Mouse (Mus musculus): ENCODE measurements at regions not wholly inside any gene's neighbourhood (a gene's known extent, or its start where the extent isn't known, plus 50 kb on each side); places are given as distances from the start of the nearest gene placed in this dataset.

GRCm38 (mm10) chr2:137966460-137967076 is 289.8 kb upstream of the Btbd3 start:
- H3K27ac ChIP-seq: peak overlapping the region; percentile 37; the same call in 1 of the 2 replicates
- peak overlapping the region; percentile 13; the same call in 1 of the 2 replicates for H3K9ac ChIP-seq
- 27% methylated on average over 10 of the region's 10 CpGs for WGBS
- H3K4me2 ChIP-seq: peak overlapping the region; percentile 35
- H3K4me3 ChIP-seq: no peak overlapping the region
- peak; percentile 68; the same call in 1 of the 2 replicates for ATAC-seq (ENCODE audit: low FRiP score)
- H3K9me3 ChIP-seq: no peaks in the 10 kb centered on the region
- no peaks in the 10 kb centered on the region for H3K36me3 ChIP-seq
- H3K4me1 ChIP-seq (replicated peaks): peaks cover 4% of the 10 kb centered on the region; the same call in 1 of the 2 replicates
- H3K27me3 ChIP-seq: no peaks in the 10 kb centered on the region

DNA sequence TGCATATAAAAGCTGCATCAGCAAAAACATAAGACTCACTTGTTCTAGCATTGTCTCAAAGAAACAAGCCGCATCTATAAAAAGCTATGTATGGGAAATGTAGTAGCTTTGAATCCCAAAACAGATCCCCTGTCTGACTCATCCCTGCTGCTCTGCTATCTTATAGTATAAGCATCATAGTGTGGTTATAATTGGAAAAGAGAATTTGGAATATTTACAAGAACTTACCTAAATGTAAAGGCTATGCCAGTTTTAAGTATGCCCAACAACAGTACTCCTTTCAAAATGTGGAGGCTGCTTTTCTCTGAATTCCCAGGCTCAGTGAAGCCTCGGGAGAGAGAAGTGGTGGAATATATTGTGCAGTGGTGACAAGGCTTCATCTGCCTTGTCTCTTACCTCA is 301.5 kb upstream of the Btbd3 start:
- Histone ChIP-seq H3K27ac (no peak overlapping the region), H3K9ac (no peak overlapping the region), H3K27me3 (no peaks in the 10 kb centered on the region), H3K4me1 (replicated peaks) (no peaks in the 10 kb centered on the region), H3K9me3 (no peaks in the 10 kb centered on the region), H3K36me3 (no peaks in the 10 kb centered on the region), H3K4me2 (no peak overlapping the region), H3K4me3 (no peak overlapping the region)
- ATAC-seq (ENCODE audit: low FRiP score): no peak
- WGBS: 91% methylated on average over 2 of the region's 2 CpGs

- Histone ChIP-seq H3K4me3 (no peak overlapping the region), H3K9me3 (no peaks in the 10 kb centered on the region), H3K9ac (no peak overlapping the region), H3K4me1 (replicated peaks) (no peaks in the 10 kb centered on the region), H3K27ac (no peak overlapping the region), H3K36me3 (no peaks in the 10 kb centered on the region), H3K4me2 (no peak overlapping the region), H3K27me3 (no peaks in the 10 kb centered on the region)
- WGBS: 66% methylated on average over 2 of the region's 2 CpGs
- no peak for ATAC-seq (ENCODE audit: low FRiP score)
Measured at GRCm38 (mm10) chr2:137953144-137953543, 303.2 kb upstream of the Btbd3 start.

- H3K36me3 ChIP-seq: no peaks in the 10 kb centered on the region
- ATAC-seq (ENCODE audit: low FRiP score): no peak
- H3K27ac ChIP-seq: no peak overlapping the region
- WGBS: 89% methylated on average over 3 of the region's 3 CpGs
- H3K27me3 ChIP-seq: no peaks in the 10 kb centered on the region
- H3K9me3 ChIP-seq: no peaks in the 10 kb centered on the region
- no peaks in the 10 kb centered on the region for H3K4me1 ChIP-seq (replicated peaks)
- no peak overlapping the region for H3K4me3 ChIP-seq
- H3K4me2 ChIP-seq: no peak overlapping the region
- H3K9ac ChIP-seq: no peak overlapping the region
Measured at GRCm38 (mm10) chr2:137951942-137952341, 304.4 kb upstream of the Btbd3 start.

DNA sequence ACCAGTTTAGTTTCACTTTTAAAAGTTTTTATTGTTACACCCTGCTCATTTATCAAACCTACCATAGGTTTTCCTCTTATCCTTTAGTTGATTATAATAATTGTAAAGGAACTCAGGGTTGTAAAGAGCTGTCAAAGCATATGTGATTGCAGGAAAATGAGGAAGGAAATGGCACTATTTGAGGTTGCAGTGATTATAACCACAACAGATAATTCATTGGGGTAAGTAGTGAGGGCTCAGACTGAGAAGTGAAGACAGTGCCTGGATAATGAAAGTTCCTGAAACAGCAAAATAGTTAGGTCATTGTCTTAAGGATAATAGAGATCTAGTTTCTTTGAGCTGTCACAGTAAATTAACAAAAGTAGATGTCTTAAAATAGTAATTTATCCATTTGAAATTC is 305.4 kb upstream of the Btbd3 start:
- Histone ChIP-seq H3K4me2 (no peak overlapping the region), H3K9me3 (no peaks in the 10 kb centered on the region), H3K9ac (no peak overlapping the region), H3K4me3 (no peak overlapping the region), H3K27me3 (no peaks in the 10 kb centered on the region), H3K27ac (no peak overlapping the region), H3K36me3 (no peaks in the 10 kb centered on the region), H3K4me1 (replicated peaks) (no peaks in the 10 kb centered on the region)
- no peak for ATAC-seq (ENCODE audit: low FRiP score)

GRCm38 (mm10) chr2:137942753-137943152 is 313.6 kb upstream of the Btbd3 start:
- no peaks in the 10 kb centered on the region for H3K36me3 ChIP-seq
- 0 out of 2 replicates have a peak, but pooled peaks cover 8% of the 10 kb centered on the region for H3K4me1 ChIP-seq (replicated peaks)
- no peaks in the 10 kb centered on the region for H3K9me3 ChIP-seq
- ATAC-seq (ENCODE audit: low FRiP score): peak; percentile 55; the same call in 1 of the 2 replicates
- no peak overlapping the region for H3K9ac ChIP-seq
- WGBS: 6% methylated on average over 7 of the region's 7 CpGs
- 0 out of 2 replicates have a peak, but pooled peaks cover 3% of the 10 kb centered on the region for H3K27me3 ChIP-seq
- H3K4me3 ChIP-seq: no peak overlapping the region
- no peak overlapping the region for H3K27ac ChIP-seq
- H3K4me2 ChIP-seq: no peak overlapping the region

DNA sequence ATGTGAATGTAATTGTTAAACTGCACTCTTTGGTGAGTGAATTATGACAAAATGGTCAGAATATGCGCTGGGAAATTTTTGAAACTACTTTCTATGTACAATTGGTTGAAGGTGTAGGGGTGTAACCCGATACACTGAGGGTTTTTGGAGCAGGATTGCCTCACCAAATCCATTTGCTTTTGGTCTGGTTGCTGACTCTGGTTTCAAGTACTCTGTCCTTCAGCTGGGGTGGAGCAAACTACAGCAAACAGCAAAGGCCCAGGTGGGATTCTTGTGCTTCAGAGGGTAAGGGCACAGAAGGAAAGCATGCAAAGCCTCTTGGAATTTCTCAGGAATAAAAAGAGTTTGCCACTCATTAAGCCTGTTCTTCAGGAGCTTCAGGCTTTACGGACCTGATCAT is 316.8 kb upstream of the Btbd3 start:
- no peak; the same call in 1 of the 2 replicates for ATAC-seq (ENCODE audit: low FRiP score)
- Histone ChIP-seq H3K4me3 (no peak overlapping the region), H3K4me2 (no peak overlapping the region), H3K9ac (no peak overlapping the region), H3K27ac (no peak overlapping the region), H3K36me3 (no peaks in the 10 kb centered on the region), H3K9me3 (no peaks in the 10 kb centered on the region), H3K27me3 (0 out of 2 replicates have a peak, but pooled peaks cover 3% of the 10 kb centered on the region), H3K4me1 (replicated peaks) (peaks cover 17% of the 10 kb centered on the region)
- 69% methylated on average over 3 of the region's 3 CpGs for WGBS

DNA sequence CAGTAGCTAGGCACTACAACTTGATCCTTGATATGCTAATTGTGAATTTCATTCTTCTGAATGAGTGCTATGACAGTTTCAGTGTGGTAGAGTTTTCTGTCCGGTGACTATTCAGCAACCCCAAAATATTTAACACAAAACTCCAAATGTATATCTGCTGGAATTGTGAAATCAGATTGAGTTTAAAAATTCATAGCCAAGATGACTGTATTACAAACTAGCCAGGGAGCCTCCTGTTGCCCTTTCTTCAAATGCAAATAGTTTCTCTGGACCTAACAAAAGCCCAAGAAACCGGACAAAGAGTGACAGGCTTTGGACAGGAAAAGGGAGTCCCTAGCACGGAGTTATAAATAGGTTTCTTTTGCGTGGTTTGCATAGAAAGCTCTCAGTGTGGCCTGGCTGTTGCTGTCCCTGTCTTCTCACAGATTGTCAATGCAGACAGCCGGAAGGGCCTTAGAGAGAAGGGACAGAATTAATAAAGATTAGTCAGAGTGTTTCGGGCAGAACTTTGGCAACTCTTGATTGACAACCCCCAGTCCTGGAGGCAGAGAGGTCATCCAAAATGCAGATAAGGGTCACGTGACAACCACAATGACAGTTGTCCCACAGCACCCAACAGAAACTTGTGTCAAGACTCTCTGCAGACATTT is 317.4 kb upstream of the Btbd3 start:
- Histone ChIP-seq H3K9ac (no peak overlapping the region), H3K27ac (no peak overlapping the region), H3K4me3 (no peak overlapping the region), H3K9me3 (no peaks in the 10 kb centered on the region), H3K36me3 (no peaks in the 10 kb centered on the region), H3K27me3 (0 out of 2 replicates have a peak, but pooled peaks cover 3% of the 10 kb centered on the region), H3K4me1 (replicated peaks) (peaks cover 17% of the 10 kb centered on the region), H3K4me2 (no peak overlapping the region)
- WGBS: 18% methylated on average over 7 of the region's 7 CpGs
- ATAC-seq (ENCODE audit: low FRiP score): peak; percentile 45

DNA sequence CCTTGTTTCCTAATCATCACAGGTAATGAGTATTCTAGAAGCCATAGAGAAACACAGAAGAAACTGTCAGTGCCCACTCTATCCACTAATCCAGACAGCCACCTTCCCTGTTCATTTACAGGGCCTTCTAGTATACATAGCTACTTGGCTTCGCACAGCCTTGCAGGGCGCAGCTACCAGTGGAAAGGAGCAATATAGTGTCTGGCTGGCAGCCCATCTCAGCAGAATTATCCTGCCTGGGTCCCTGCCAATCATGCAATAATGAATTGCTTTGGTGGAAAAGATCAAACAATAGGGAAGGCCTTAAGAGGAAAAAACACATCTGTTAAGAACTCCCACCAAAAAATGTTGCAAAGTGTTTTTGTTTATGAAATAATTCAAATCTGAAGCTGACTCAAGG is 319.8 kb upstream of the Btbd3 start:
- H3K9ac ChIP-seq: no peak overlapping the region
- no peak overlapping the region for H3K4me3 ChIP-seq
- H3K4me1 ChIP-seq (replicated peaks): peaks cover 17% of the 10 kb centered on the region
- no peaks in the 10 kb centered on the region for H3K36me3 ChIP-seq
- no peak overlapping the region for H3K4me2 ChIP-seq
- no peak overlapping the region; the same call in 1 of the 2 replicates for H3K27ac ChIP-seq
- peak; percentile 59; the same call in 1 of the 2 replicates for ATAC-seq (ENCODE audit: low FRiP score)
- H3K27me3 ChIP-seq: no peaks in the 10 kb centered on the region
- 47% methylated on average over 2 of the region's 2 CpGs for WGBS
- no peaks in the 10 kb centered on the region for H3K9me3 ChIP-seq

DNA sequence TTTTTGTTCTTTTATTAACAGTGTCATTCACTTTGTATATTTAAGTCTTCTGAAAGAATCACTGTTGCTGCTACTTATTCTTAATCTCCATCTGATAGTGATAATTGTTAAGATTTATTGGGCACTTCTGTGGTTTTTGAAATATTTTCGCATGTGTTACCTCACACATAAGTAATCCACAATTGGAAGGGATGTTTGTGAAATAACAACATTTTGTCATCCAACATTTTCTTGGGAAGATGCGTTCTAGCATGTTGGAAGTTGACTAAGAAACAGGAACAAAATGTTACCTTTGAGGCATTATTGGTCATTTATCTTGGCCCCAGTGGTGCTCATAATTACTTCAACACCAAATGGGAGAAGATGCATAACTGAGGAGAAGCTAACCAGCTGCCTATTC is 323.4 kb upstream of the Btbd3 start:
- no peak for ATAC-seq (ENCODE audit: low FRiP score)
- H3K9me3 ChIP-seq: no peaks in the 10 kb centered on the region
- no peak overlapping the region for H3K4me2 ChIP-seq
- peaks cover 9% of the 10 kb centered on the region for H3K4me1 ChIP-seq (replicated peaks)
- no peak overlapping the region for H3K9ac ChIP-seq
- no peak overlapping the region for H3K4me3 ChIP-seq
- 94% methylated on average over 2 of the region's 2 CpGs for WGBS
- H3K27me3 ChIP-seq: no peaks in the 10 kb centered on the region
- H3K36me3 ChIP-seq: no peaks in the 10 kb centered on the region
- H3K27ac ChIP-seq: no peak overlapping the region

DNA sequence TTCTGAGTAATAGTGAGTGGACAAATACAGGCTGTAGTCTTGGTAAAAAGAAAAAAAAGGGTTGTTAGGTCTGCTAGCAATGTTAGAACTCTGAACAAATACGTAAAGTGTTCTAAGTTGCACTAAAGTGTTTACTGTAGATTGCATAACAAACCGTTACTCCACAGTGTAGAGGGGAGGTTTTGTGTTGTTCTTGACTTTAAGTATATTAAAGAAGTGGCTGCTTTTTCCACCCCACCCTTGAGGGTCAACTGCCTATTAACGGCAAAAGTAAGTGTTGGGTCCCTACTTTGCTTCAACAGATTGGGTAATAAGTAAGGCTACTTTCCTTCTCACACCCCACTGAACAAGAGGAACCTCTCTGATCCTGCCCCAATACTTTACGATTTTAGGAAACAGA is 323.9 kb upstream of the Btbd3 start:
- Histone ChIP-seq H3K9me3 (no peaks in the 10 kb centered on the region), H3K4me1 (replicated peaks) (peaks cover 9% of the 10 kb centered on the region), H3K9ac (no peak overlapping the region), H3K4me2 (no peak overlapping the region), H3K27ac (no peak overlapping the region), H3K36me3 (no peaks in the 10 kb centered on the region), H3K27me3 (no peaks in the 10 kb centered on the region), H3K4me3 (no peak overlapping the region)
- no peak for ATAC-seq (ENCODE audit: low FRiP score)
- WGBS: 96% methylated on average over 4 of the region's 4 CpGs

DNA sequence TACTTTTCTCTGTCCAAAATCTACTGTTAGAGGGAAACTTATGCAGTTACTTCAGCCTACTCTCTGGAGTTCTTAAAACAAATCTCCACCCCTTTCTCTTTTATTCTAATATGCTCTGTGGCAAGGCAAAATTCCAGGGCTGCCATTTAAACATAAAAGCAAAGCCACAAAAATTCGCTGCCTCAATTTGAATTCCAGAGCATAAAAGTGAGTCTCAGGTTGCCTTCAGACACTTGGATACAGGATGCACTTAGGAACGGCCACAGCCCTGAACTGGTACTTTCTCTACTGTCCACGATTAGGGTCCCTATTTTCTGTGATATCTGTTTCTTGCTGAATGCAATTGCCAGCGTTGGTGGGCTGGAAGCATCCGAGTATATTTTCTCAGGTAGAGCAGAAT is 330.9 kb upstream of the Btbd3 start:
- Histone ChIP-seq H3K4me2 (no peak overlapping the region), H3K9me3 (no peaks in the 10 kb centered on the region), H3K27ac (no peak overlapping the region), H3K27me3 (no peaks in the 10 kb centered on the region), H3K4me3 (no peak overlapping the region), H3K36me3 (no peaks in the 10 kb centered on the region), H3K4me1 (replicated peaks) (no peaks in the 10 kb centered on the region), H3K9ac (no peak overlapping the region)
- WGBS: 72% methylated on average over 5 of the region's 5 CpGs
- ATAC-seq (ENCODE audit: low FRiP score): no peak

GRCm38 (mm10) chr2:137924576-137924975 is 331.8 kb upstream of the Btbd3 start:
- H3K27ac ChIP-seq: no peak overlapping the region
- H3K4me2 ChIP-seq: no peak overlapping the region
- no peaks in the 10 kb centered on the region for H3K27me3 ChIP-seq
- ATAC-seq (ENCODE audit: low FRiP score): no peak
- no peaks in the 10 kb centered on the region for H3K4me1 ChIP-seq (replicated peaks)
- H3K9ac ChIP-seq: no peak overlapping the region
- no peaks in the 10 kb centered on the region for H3K36me3 ChIP-seq
- WGBS: 81% methylated on average over 2 of the region's 2 CpGs
- no peak overlapping the region for H3K4me3 ChIP-seq
- no peaks in the 10 kb centered on the region for H3K9me3 ChIP-seq

Data from hindbrain, embryonic 13.5 days (tissue).